Mouse (Mus musculus) hindbrain, embryonic 11.5 days (tissue): ENCODE data around the gene Lrrc27. TPM values are rescaled to one million over a fixed set of nuclear protein-coding genes. Genes with fewer than 3 reads are reported as not detected.

Experiments used
- ATAC-seq: fragments of 200-750 bp; cut with Nextera tagmentation; 2 replicates; pipeline ENCODE4 v1.8.0; 2017; ENCODE audit warnings: mild to moderate bottlenecking, moderate TSS enrichment, moderate library complexity; ENCODE audit not compliant: low FRiP score
- DNase-seq: peaks from one replicate; pipeline ENCODE4 v3.0.0-alpha.2; 2015; ENCODE audit warnings: low spot score
- H3K27ac ChIP-seq: fragments of 300-500 bp; sonication (generic); 2 replicates; pipeline ENCODE4 v1.5.1; 2014; ENCODE audit warnings: mild to moderate bottlenecking, low read depth, low read length
- H3K27me3 ChIP-seq: fragments of 300-500 bp; sonication (generic); 2 replicates; pipeline ENCODE4 v1.6.1; 2014; ENCODE audit warnings: mild to moderate bottlenecking, low read length, moderate library complexity, mixed read lengths; ENCODE audit not compliant: control insufficient read depth, insufficient read depth
- H3K36me3 ChIP-seq: fragments of 300-500 bp; sonication (generic); 2 replicates; pipeline ENCODE4 v1.6.1; 2014; ENCODE audit warnings: mild to moderate bottlenecking, low read length, moderate library complexity, mixed read lengths; ENCODE audit not compliant: control insufficient read depth, insufficient read depth
- H3K4me1 ChIP-seq: fragments of 300-500 bp; sonication (generic); replicated peaks from 2 replicates; pipeline ENCODE4 v1.6.1; 2014; ENCODE audit warnings: low read length, mixed read lengths; ENCODE audit not compliant: control insufficient read depth, insufficient read depth
- H3K4me2 ChIP-seq: fragments of 300-500 bp; sonication (generic); replicated peaks from 2 replicates; pipeline ENCODE4 v1.6.1; 2014; ENCODE audit warnings: mild to moderate bottlenecking, low read depth, low read length
- H3K4me3 ChIP-seq: fragments of 300-500 bp; sonication (generic); 2 replicates; pipeline ENCODE4 v1.5.1; 2014; ENCODE audit warnings: low read depth, low read length
- H3K9ac ChIP-seq: fragments of 300-500 bp; sonication (generic); 2 replicates; pipeline ENCODE4 v1.6.1; 2014; ENCODE audit warnings: low read depth, low read length
- H3K9me3 ChIP-seq: fragments of 300-500 bp; sonication (generic); 2 replicates; pipeline ENCODE4 v1.6.1; 2016; ENCODE audit warnings: low read length; ENCODE audit not compliant: control insufficient read depth
- WGBS: fragments of 180-500 bp; shearing (Covaris S2); extraction: QIAGEN DNeasy Blood & Tissue Kit; methylation state at CpG from one replicate; pipeline ENCODE4 v1.1.7; 2014; 5-methylcytosine and 5-hydroxymethylcytosine counted together
- polyA plus RNA-seq: library from polyadenylated mRNA; unstranded; fragments of >200 nt; fragmentation: Nextera tagmentation; extraction: Ambion mirVana; gene quantifications from 2 replicates; pipeline ENCODE4 v1.2.1, GENCODE M21; 2014

Gene Lrrc27
- polyA plus RNA-seq, 1 experiment from 2014 or later: 6.5 TPM

GRCm38 (mm10) chr7:139217046-139217445 lies 4.3 kb downstream of the Lrrc27 start:
- Histone ChIP-seq H3K9ac (no peak overlapping the region), H3K27me3 (no peaks in the 10 kb centered on the region), H3K27ac (no peak overlapping the region), H3K9me3 (no peaks in the 10 kb centered on the region), H3K4me3 (no peak overlapping the region), H3K4me1 (no peaks in the 10 kb centered on the region), H3K36me3 (no peaks in the 10 kb centered on the region), H3K4me2 (no peak overlapping the region)
- WGBS: 85% methylated on average over 7 of the region's 7 CpGs
- no peak for DNase-seq
- no peak for ATAC-seq

GRCm38 (mm10) chr7:139218641-139219415 lies 6.0 kb downstream of the Lrrc27 start:
- H3K9me3 ChIP-seq: no peaks in the 10 kb centered on the region
- ATAC-seq (no peak), DNase-seq (no peak)
- H3K36me3 ChIP-seq: no peaks in the 10 kb centered on the region
- H3K4me1 ChIP-seq: no peaks in the 10 kb centered on the region
- no peak overlapping the region for H3K4me3 ChIP-seq
- H3K9ac ChIP-seq: no peak overlapping the region
- 75% methylated on average over 6 of the region's 6 CpGs for WGBS
- H3K27ac ChIP-seq: no peak overlapping the region
- H3K27me3 ChIP-seq: no peaks in the 10 kb centered on the region
- H3K4me2 ChIP-seq: no peak overlapping the region

- Histone ChIP-seq H3K27me3 (no peaks in the 10 kb centered on the region), H3K36me3 (no peaks in the 10 kb centered on the region), H3K9me3 (no peaks in the 10 kb centered on the region), H3K27ac (no peak overlapping the region), H3K4me1 (no peaks in the 10 kb centered on the region), H3K4me3 (no peak overlapping the region), H3K4me2 (no peak overlapping the region), H3K9ac (no peak overlapping the region)
- DNase-seq (no peak), ATAC-seq (no peak)
- WGBS: 88% methylated on average over 5 of the region's 5 CpGs
Observed at GRCm38 (mm10) chr7:139219486-139219885, 6.7 kb downstream of the Lrrc27 start.

GRCm38 (mm10) chr7:139220303-139220702 lies 7.5 kb downstream of the Lrrc27 start:
- ATAC-seq: no peak

GRCm38 (mm10) chr7:139221072-139221471 lies 8.3 kb downstream of the Lrrc27 start:
- Histone ChIP-seq H3K4me1 (no peaks in the 10 kb centered on the region), H3K9me3 (no peaks in the 10 kb centered on the region), H3K36me3 (no peaks in the 10 kb centered on the region), H3K27me3 (no peaks in the 10 kb centered on the region), H3K4me3 (no peak overlapping the region), H3K9ac (no peak overlapping the region), H3K27ac (no peak overlapping the region), H3K4me2 (no peak overlapping the region)
- ATAC-seq (no peak), DNase-seq (no peak)
- WGBS: 86% methylated on average over 5 of the region's 5 CpGs

More at GRCm38 (mm10) chr7:139220303-139220702, 7.5 kb downstream of the Lrrc27 start:
- Histone ChIP-seq H3K27me3 (no peaks in the 10 kb centered on the region), H3K4me2 (no peak overlapping the region), H3K9me3 (no peaks in the 10 kb centered on the region), H3K27ac (no peak overlapping the region), H3K4me1 (no peaks in the 10 kb centered on the region), H3K36me3 (no peaks in the 10 kb centered on the region), H3K4me3 (no peak overlapping the region), H3K9ac (no peak overlapping the region)
- WGBS: 41% methylated on average over 2 of the region's 2 CpGs
- no peak for DNase-seq

- H3K36me3 ChIP-seq: no peaks in the 10 kb centered on the region
- ATAC-seq: no peak
- H3K27me3 ChIP-seq: no peaks in the 10 kb centered on the region
- no peak overlapping the region for H3K27ac ChIP-seq
- H3K9me3 ChIP-seq: no peaks in the 10 kb centered on the region
- H3K4me3 ChIP-seq: no peak overlapping the region
- H3K4me2 ChIP-seq: no peak overlapping the region
- WGBS: 63% methylated on average over 2 of the region's 2 CpGs
- no peaks in the 10 kb centered on the region for H3K4me1 ChIP-seq
- no peak for DNase-seq
- no peak overlapping the region for H3K9ac ChIP-seq
Observed at GRCm38 (mm10) chr7:139221856-139222255, 9.1 kb downstream of the Lrrc27 start.

GRCm38 (mm10) chr7:139222341-139222740 lies 9.6 kb downstream of the Lrrc27 start:
- no peaks in the 10 kb centered on the region for H3K4me1 ChIP-seq
- no peaks in the 10 kb centered on the region for H3K36me3 ChIP-seq
- ATAC-seq (no peak), DNase-seq (no peak)
- no peak overlapping the region for H3K4me3 ChIP-seq
- H3K27me3 ChIP-seq: no peaks in the 10 kb centered on the region
- H3K9ac ChIP-seq: no peak overlapping the region
- H3K27ac ChIP-seq: no peak overlapping the region
- H3K4me2 ChIP-seq: no peak overlapping the region
- WGBS: 82% methylated on average over 4 of the region's 4 CpGs
- no peaks in the 10 kb centered on the region for H3K9me3 ChIP-seq

- no peak overlapping the region for H3K4me3 ChIP-seq
- H3K9me3 ChIP-seq: no peaks in the 10 kb centered on the region
- no peak overlapping the region for H3K27ac ChIP-seq
- H3K4me2 ChIP-seq: no peak overlapping the region
- H3K36me3 ChIP-seq: no peaks in the 10 kb centered on the region
- no peak overlapping the region for H3K9ac ChIP-seq
- no peaks in the 10 kb centered on the region for H3K27me3 ChIP-seq
- H3K4me1 ChIP-seq: no peaks in the 10 kb centered on the region
- WGBS: 88% methylated on average over 1 of the region's 1 CpGs
- ATAC-seq: no peak
- DNase-seq: no peak
Observed at GRCm38 (mm10) chr7:139224070-139224469, 11.3 kb downstream of the Lrrc27 start.

- ATAC-seq: no peak
Observed at GRCm38 (mm10) chr7:139224725-139225124, 11.9 kb downstream of the Lrrc27 start.

More at GRCm38 (mm10) chr7:139224725-139225124, 11.9 kb downstream of the Lrrc27 start:
- H3K4me2 ChIP-seq: no peak overlapping the region
- WGBS: 76% methylated on average over 8 of the region's 8 CpGs
- no peak overlapping the region for H3K4me3 ChIP-seq
- DNase-seq: no peak
- H3K4me1 ChIP-seq: no peaks in the 10 kb centered on the region
- H3K27me3 ChIP-seq: no peaks in the 10 kb centered on the region
- H3K36me3 ChIP-seq: no peaks in the 10 kb centered on the region
- no peaks in the 10 kb centered on the region for H3K9me3 ChIP-seq
- no peak overlapping the region for H3K9ac ChIP-seq
- no peak overlapping the region for H3K27ac ChIP-seq
